Mouse (Mus musculus): ENCODE measurements around the gene Esyt3. TPM values are rescaled to one million over a fixed set of nuclear protein-coding genes. Genes with fewer than 3 reads are reported as not detected.

Gene Esyt3
- polyA plus RNA-seq, 1 experiment from 2014 or later, result 0.64 TPM

GRCm38 (mm10) chr9:99353390-99353789, 5.0 kb downstream of the Esyt3 start:
- no peak overlapping the region for H3K27ac ChIP-seq (replicated peaks)

GRCm38 (mm10) chr9:99352964-99353363, 5.4 kb downstream of the Esyt3 start:
- no peak for ATAC-seq (ENCODE audit: low FRiP score)
- WGBS, result 82% methylated on average over 4 of the region's 4 CpGs
- no peaks in the 10 kb centered on the region for H3K9me3 ChIP-seq (replicated peaks)

More at GRCm38 (mm10) chr9:99353390-99353789, 5.0 kb downstream of the Esyt3 start:
- Histone ChIP-seq H3K9ac (replicated peaks) (no peak overlapping the region), H3K4me1 (peaks cover 14% of the 10 kb centered on the region), H3K27me3 (replicated peaks) (peaks cover 30% of the 10 kb centered on the region), H3K36me3 (no peaks in the 10 kb centered on the region), H3K4me2 (no peak overlapping the region), H3K4me3 (replicated peaks) (no peak overlapping the region), H3K9me3 (replicated peaks) (no peaks in the 10 kb centered on the region)
- 68% methylated on average over 6 of the region's 6 CpGs for WGBS
- no peak for ATAC-seq (ENCODE audit: low FRiP score)

DNA sequence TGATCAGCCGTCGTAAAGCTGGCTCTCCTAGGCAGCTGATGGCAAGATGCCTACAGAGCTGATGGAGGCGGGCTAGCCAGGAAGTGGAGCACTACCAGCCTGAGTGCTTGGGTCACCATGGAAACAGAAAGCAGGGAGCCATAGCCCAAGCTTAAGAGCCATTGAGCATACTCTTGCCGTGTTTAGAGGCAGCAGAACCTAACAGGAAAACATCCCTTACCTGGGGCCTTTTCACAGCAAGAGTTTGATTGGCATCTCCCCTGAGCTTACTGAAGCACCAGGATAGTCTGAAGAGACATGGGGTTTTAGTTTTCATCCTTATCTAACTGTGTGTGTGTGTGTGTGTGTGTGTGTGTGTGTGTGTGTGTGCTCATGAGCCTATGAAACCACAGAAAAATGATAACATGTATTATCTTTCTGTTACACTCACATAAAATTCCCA, 13.0 kb downstream of the Esyt3 start:
- Histone ChIP-seq H3K4me3 (replicated peaks) (no peak overlapping the region), H3K36me3 (no peaks in the 10 kb centered on the region), H3K9ac (replicated peaks) (no peak overlapping the region), H3K27ac (replicated peaks) (0 out of 2 replicates have a peak overlapping the region, but pooled peaks have one; percentile 48), H3K4me1 (peaks cover 13% of the 10 kb centered on the region; the same call in 1 of the 2 replicates), H3K9me3 (replicated peaks) (no peaks in the 10 kb centered on the region), H3K4me2 (no peak overlapping the region), H3K27me3 (replicated peaks) (no peaks in the 10 kb centered on the region)
- ATAC-seq (ENCODE audit: low FRiP score), result peak; percentile 88
- WGBS, result 20% methylated on average over 4 of the region's 4 CpGs

More at GRCm38 (mm10) chr9:99352964-99353363, 5.4 kb downstream of the Esyt3 start:
- Histone ChIP-seq H3K27ac (replicated peaks) (no peak overlapping the region), H3K27me3 (replicated peaks) (peaks cover 25% of the 10 kb centered on the region), H3K4me1 (peaks cover 10% of the 10 kb centered on the region), H3K4me2 (no peak overlapping the region), H3K4me3 (replicated peaks) (no peak overlapping the region), H3K9ac (replicated peaks) (no peak overlapping the region), H3K36me3 (no peaks in the 10 kb centered on the region)

GRCm38 (mm10) chr9:99341600-99341999, 16.8 kb downstream of the Esyt3 start:
- Histone ChIP-seq H3K4me1 (peaks cover 13% of the 10 kb centered on the region; the same call in 1 of the 2 replicates), H3K36me3 (no peaks in the 10 kb centered on the region), H3K27ac (replicated peaks) (no peak overlapping the region), H3K4me2 (no peak overlapping the region), H3K4me3 (replicated peaks) (no peak overlapping the region), H3K9me3 (replicated peaks) (no peaks in the 10 kb centered on the region), H3K9ac (replicated peaks) (no peak overlapping the region), H3K27me3 (replicated peaks) (no peaks in the 10 kb centered on the region)
- 86% methylated on average over 3 of the region's 3 CpGs for WGBS
- ATAC-seq (ENCODE audit: low FRiP score), result no peak

- no peaks in the 10 kb centered on the region for H3K27me3 ChIP-seq (replicated peaks)
- H3K4me1 ChIP-seq, result peaks cover 10% of the 10 kb centered on the region; the same call in 1 of the 2 replicates
- no peaks in the 10 kb centered on the region for H3K36me3 ChIP-seq
- H3K27ac ChIP-seq (replicated peaks), result no peak overlapping the region
- WGBS, result 76% methylated on average over 12 of the region's 12 CpGs
- H3K4me3 ChIP-seq (replicated peaks), result no peak overlapping the region
- ATAC-seq (ENCODE audit: low FRiP score), result no peak
- no peaks in the 10 kb centered on the region for H3K9me3 ChIP-seq (replicated peaks)
- no peak overlapping the region for H3K9ac ChIP-seq (replicated peaks)
- no peak overlapping the region for H3K4me2 ChIP-seq
Observed at GRCm38 (mm10) chr9:99340126-99340525, 18.2 kb downstream of the Esyt3 start.

GRCm38 (mm10) chr9:99339182-99339581, 19.2 kb downstream of the Esyt3 start:
- Histone ChIP-seq H3K36me3 (no peaks in the 10 kb centered on the region), H3K4me1 (0 out of 2 replicates have a peak, but pooled peaks cover 4% of the 10 kb centered on the region), H3K9ac (replicated peaks) (no peak overlapping the region), H3K4me2 (no peak overlapping the region), H3K27me3 (replicated peaks) (no peaks in the 10 kb centered on the region), H3K4me3 (replicated peaks) (no peak overlapping the region), H3K27ac (replicated peaks) (no peak overlapping the region), H3K9me3 (replicated peaks) (no peaks in the 10 kb centered on the region)
- 89% methylated on average over 1 of the region's 1 CpGs for WGBS
- no peak for ATAC-seq (ENCODE audit: low FRiP score)

GRCm38 (mm10) chr9:99338293-99338692, 20.1 kb downstream of the Esyt3 start:
- Histone ChIP-seq H3K9me3 (replicated peaks) (no peaks in the 10 kb centered on the region), H3K36me3 (no peaks in the 10 kb centered on the region), H3K9ac (replicated peaks) (no peak overlapping the region), H3K4me3 (replicated peaks) (no peak overlapping the region), H3K27me3 (replicated peaks) (no peaks in the 10 kb centered on the region), H3K4me1 (0 out of 2 replicates have a peak, but pooled peaks cover 3% of the 10 kb centered on the region), H3K4me2 (no peak overlapping the region), H3K27ac (replicated peaks) (no peak overlapping the region)
- no peak for ATAC-seq (ENCODE audit: low FRiP score)
- WGBS, result 89% methylated on average over 1 of the region's 1 CpGs

DNA sequence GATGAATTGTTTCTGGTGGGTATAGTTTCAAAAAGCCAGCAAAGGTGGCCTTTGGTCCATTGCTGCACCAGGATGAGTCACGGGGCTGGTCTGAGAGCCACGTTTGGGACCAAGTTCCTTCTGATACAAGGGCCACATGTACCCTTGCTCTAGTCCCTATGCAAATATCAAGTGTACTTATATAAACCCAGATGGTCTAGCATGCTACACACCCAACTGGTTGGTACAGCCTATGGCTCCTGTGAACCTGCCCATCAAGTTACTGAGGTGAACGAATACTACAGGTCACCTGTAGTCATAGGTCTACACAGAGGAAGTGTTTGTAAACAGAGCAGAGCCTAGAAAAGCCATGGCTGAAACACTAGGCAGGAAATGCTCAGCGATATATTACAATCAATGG, 21.8 kb downstream of the Esyt3 start:
- Histone ChIP-seq H3K4me3 (replicated peaks) (no peak overlapping the region), H3K4me1 (no peaks in the 10 kb centered on the region), H3K4me2 (no peak overlapping the region), H3K36me3 (no peaks in the 10 kb centered on the region), H3K27ac (replicated peaks) (no peak overlapping the region), H3K9ac (replicated peaks) (no peak overlapping the region), H3K27me3 (replicated peaks) (no peaks in the 10 kb centered on the region), H3K9me3 (replicated peaks) (no peaks in the 10 kb centered on the region)
- WGBS, result 92% methylated on average over 4 of the region's 4 CpGs
- no peak for ATAC-seq (ENCODE audit: low FRiP score)

DNA sequence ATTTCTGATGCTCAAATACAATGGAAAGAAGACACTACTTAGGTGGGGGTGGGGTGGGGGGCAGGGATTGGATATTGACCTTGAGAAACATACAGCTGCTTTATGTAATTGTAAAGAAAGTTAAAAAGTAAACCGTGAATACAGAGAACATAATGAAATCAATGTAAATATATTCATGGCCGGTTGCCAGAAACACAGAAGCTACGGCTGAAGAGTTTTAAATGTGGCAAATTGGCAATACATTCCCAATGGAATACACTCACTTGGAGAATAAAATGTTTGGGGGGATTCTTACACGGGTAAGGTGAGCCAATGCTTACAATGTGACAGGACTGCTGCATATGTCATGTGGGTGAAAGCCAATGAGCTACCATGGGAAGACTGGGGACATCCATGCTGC, 31.5 kb downstream of the Esyt3 start:
- 42% methylated on average over 4 of the region's 4 CpGs for WGBS
- Histone ChIP-seq H3K4me3 (replicated peaks) (no peak overlapping the region), H3K9ac (replicated peaks) (no peak overlapping the region), H3K4me1 (no peaks in the 10 kb centered on the region), H3K27me3 (replicated peaks) (no peaks in the 10 kb centered on the region), H3K36me3 (no peaks in the 10 kb centered on the region), H3K4me2 (no peak overlapping the region), H3K9me3 (replicated peaks) (no peaks in the 10 kb centered on the region), H3K27ac (replicated peaks) (no peak overlapping the region)
- no peak for ATAC-seq (ENCODE audit: low FRiP score)

DNA sequence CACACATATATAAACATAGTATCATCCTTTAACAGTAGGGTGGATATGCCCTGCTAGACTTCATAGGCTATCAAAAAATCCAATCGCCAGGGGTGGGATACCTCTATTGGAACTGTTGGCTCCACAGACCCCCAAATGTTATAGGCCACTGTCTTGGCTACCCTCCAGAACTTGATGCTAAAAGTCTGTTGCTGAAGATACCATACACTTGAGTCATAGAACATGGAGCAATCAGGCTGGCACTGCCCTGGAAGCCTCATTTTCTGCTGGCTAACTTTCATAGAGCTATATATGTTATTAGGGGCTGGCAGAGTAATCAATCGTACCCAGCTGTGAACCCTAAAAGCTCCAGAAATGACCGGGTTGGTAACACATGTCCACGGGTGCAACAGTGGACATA, 32.4 kb downstream of the Esyt3 start:
- Histone ChIP-seq H3K4me2 (no peak overlapping the region), H3K4me1 (no peaks in the 10 kb centered on the region), H3K9ac (replicated peaks) (no peak overlapping the region), H3K27me3 (replicated peaks) (no peaks in the 10 kb centered on the region), H3K36me3 (no peaks in the 10 kb centered on the region), H3K9me3 (replicated peaks) (no peaks in the 10 kb centered on the region), H3K4me3 (replicated peaks) (no peak overlapping the region), H3K27ac (replicated peaks) (no peak overlapping the region)
- WGBS, result 70% methylated on average over 4 of the region's 4 CpGs
- no peak for ATAC-seq (ENCODE audit: low FRiP score)

- H3K9me3 ChIP-seq (replicated peaks), result no peaks in the 10 kb centered on the region
- no peak overlapping the region for H3K27ac ChIP-seq (replicated peaks)
- no peak overlapping the region for H3K4me3 ChIP-seq (replicated peaks)
- no peak overlapping the region for H3K4me2 ChIP-seq
- no peak for ATAC-seq (ENCODE audit: low FRiP score)
- H3K4me1 ChIP-seq, result no peaks in the 10 kb centered on the region
- H3K36me3 ChIP-seq, result no peaks in the 10 kb centered on the region
- no peaks in the 10 kb centered on the region for H3K27me3 ChIP-seq (replicated peaks)
- H3K9ac ChIP-seq (replicated peaks), result no peak overlapping the region
- WGBS, result 82% methylated on average over 7 of the region's 7 CpGs
Observed at GRCm38 (mm10) chr9:99325208-99325929, 33.0 kb downstream of the Esyt3 start.

DNA sequence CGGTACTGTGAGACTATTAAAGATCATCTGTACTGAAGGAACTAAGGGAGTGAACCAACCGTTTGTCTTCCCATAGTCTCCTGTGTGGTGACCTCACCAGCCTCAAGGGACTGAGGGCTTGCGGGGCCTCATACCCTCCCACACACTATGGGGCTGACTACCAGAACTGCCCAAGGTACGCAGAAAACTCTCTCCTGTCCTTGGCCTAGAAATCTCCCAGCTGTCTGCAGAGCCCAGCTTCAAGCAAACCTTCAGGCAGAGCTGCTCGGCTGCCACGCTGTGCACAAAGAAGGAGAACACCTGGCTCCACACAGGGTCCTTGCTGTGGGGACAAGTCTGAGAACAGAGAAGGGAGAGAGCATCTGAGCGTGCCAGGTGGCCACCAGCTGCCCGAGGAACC, 38.4 kb downstream of the Esyt3 start:
- Histone ChIP-seq H3K4me2 (no peak overlapping the region), H3K4me1 (peaks cover 8% of the 10 kb centered on the region; the same call in 1 of the 2 replicates), H3K9me3 (replicated peaks) (no peaks in the 10 kb centered on the region), H3K27me3 (replicated peaks) (no peaks in the 10 kb centered on the region), H3K4me3 (replicated peaks) (no peak overlapping the region), H3K27ac (replicated peaks) (no peak overlapping the region), H3K36me3 (no peaks in the 10 kb centered on the region), H3K9ac (replicated peaks) (no peak overlapping the region)
- ATAC-seq (ENCODE audit: low FRiP score), result no peak
- WGBS, result 78% methylated on average over 8 of the region's 8 CpGs
